Mouse (Mus musculus) forebrain, embryonic 10.5 days (tissue): Measurements from ENCODE around the gene Mrpl40. TPM values are rescaled to one million over a fixed set of nuclear protein-coding genes. Genes with fewer than 3 reads are reported as not detected.

ENCODE experiments used
- polyA plus RNA-seq: library from polyadenylated mRNA; unstranded; fragments of >200 nt; fragmentation: Nextera tagmentation; extraction: Ambion mirVana; gene quantifications from 2 replicates; pipeline ENCODE4 v1.2.1, GENCODE M21; 2016

The Mrpl40 gene
- polyA plus RNA-seq, 1 experiment from 2014 or later: 137 TPM

Other genes with a start within 250 kb of the Mrpl40 start
- 21.0 and 21.5 TPM in 2 replicates for gene Sept5, start 246.9 kb downstream of the Mrpl40 start, polyA plus RNA-seq
- gene Cldn5, start 100.0 kb downstream of the Mrpl40 start, polyA plus RNA-seq: 23.3 and 25.5 TPM in 2 replicates
- 94.5 and 101 TPM in 2 replicates for gene Ufd1, start 65.1 kb downstream of the Mrpl40 start, polyA plus RNA-seq
- 83.9 and 85.3 TPM in 2 replicates for gene Cdc45, start 64.9 kb downstream of the Mrpl40 start, polyA plus RNA-seq
- 29.7 and 31.3 TPM in 2 replicates for gene 2510002D24Rik, start 40.3 kb downstream of the Mrpl40 start, polyA plus RNA-seq
- gene Gm28539, start 40.3 kb downstream of the Mrpl40 start, polyA plus RNA-seq: not detected in 2 replicates
- gene Hira, start 175 bp upstream of the Mrpl40 start, polyA plus RNA-seq: 20.5 and 25.8 TPM in 2 replicates